Mouse (Mus musculus) adrenal gland, postnatal 4 days (tissue): ENCODE results near the gene Zdhhc11. TPM values are rescaled to one million over a fixed set of nuclear protein-coding genes. Genes with fewer than 3 reads are reported as not detected.
A peak's percentile ranks its signal among the peaks of the same experiment; 100 is the strongest.

Experiments used
- DNase-seq, 2 experiments: peaks; one replicate each; pipeline ENCODE4 v3.0.0; 2021 to 2022; ENCODE audit warnings: low spot score in 2 of 2, mixed read lengths in 2 of 2
- long read RNA-seq, 2 experiments: library from polyadenylated mRNA; stranded (forward); transcript quantifications; one replicate each; pipeline ENCODE4 v2.0.0; 2021
- total RNA-seq, 2 experiments: library from RNA; stranded (reverse); gene quantifications; 2 replicates each; pipeline ENCODE4 v1.2.3; 2021

Gene Zdhhc11
- total RNA-seq: not detected
- long read RNA-seq, experiment 1: 0 reads
- long read RNA-seq, experiment 2: 0 reads

DNA sequence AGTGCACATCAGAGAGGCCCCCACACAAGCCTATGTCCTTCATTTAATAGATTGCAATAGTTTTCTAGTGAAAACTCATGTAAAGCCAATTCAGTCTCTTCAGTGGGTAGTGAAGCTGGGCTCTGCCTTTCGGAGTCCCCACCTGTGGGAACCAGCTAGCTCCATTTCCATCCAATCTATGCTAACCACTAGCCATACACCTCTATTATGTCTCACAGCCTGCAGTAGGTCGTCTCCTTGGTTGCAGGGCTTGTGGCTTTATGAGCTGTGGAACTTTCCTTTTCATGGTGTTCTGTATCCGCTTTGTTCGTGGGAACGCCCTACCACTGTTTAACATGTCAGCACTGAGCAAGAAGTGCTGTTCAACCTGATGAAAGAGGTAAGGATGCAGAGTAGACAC, at the start of gene Zdhhc11:
Gene Zdhhc11 (plus strand): TSS at position 301 of the 400 bp plus-strand sequence.
- no peak for DNase-seq

DNA sequence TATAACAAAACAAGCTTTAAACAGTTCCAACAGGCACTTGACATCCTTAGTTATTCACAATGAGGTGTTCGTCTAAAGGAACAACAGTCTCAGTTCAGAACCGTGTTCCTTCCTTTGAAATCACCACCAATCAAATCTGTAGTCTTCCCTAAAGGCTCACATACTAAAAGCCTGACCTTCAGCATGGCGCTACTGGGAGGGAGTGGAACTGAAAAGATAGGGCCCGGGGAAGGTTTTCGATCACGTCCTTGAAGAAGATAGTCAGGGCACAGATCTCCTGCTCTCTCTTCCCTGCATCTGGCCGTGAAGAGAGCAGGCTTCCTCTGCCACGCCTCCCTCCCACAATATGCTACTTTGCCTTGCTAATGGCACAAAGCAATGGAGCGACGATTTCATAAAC, 31.4 kb upstream of the Zdhhc11 start:
- no peak for DNase-seq

DNA sequence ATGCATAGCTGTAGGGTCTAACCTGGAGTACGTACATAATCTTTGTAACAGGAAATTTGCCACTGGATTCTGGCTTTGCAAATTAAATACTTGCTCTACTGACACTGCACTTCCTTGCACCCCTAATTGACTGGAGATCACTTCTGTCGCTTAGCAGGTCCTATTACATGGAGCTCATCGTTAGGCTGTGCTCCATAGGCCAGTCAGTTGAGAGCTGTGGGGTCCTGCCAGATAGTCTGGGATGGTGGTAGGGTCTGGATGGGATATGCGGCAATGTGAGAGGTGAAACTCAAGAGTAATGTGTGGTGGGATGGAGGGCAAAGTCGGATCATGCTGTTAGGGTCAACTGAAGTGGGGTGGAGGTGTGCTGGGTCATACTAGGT, 26.7 kb upstream of the Zdhhc11 start:
- DNase-seq: no peak

DNA sequence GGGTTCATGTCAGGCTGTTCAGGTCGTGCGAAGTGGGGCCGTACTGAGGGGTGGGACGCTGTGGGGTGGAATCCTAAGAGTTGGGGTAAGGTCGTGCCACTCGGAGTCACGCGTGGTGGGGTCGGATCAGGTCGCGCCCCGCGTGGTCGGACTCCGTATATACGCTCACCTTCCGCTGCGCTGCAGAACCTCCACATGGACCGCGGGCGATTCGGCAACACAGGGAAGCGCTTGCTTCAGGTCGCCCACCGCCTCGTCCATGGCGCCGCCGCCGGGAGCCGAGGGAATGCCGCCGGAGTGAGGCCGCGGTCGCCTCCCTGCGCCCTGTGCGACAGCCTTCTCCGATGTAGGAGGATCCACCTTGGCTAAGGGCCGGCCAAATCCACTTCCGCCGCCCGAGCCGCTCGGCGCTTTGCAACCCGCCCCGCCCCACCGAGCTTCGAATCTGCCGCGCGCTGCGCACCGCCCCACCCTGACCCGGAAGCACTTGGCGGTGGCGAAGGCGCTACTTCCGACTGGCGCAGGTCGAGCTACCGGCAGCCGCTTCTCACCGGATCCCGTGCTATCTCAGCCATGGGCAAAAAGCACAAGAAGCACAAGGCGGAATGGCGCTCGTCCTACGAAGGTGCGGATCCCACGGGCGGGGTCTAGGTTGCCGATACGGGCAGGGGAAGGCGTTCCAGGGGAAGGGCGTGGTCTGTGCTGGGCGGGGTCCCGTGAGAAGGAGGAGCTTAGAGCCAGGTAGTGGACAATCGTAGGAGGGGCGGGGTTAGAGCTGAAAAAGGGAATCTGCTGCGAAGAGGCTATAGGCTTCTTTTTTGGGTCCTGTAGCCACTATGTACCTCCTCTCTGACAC, 26.1 kb upstream of the Zdhhc11 start, which contains the start of the genes Trip13 and Brd9:
Gene Trip13 (minus strand): TSS at position 464 of the 856 bp plus-strand sequence.
Gene Brd9 (plus strand): TSS at position 491 of the 856 bp plus-strand sequence.
- peak; percentile 94 for DNase-seq

DNA sequence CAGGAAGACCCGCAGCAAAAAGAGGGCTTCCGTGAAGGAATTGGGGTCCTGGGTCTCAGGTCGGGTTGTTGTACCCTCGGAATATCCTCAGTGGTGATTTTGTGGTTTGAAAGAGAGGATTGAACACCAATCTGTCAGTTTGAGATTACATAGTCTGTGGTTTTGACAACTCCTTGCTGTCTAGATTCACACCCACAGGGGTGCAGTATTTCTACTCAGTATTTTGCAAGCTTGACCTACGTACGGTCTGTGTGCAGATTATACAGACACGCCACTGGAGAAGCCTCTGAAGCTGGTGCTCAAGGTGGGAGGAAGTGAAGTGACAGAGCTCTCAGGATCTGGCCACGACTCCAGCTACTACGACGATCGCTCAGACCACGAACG, 25.5 kb upstream of the Zdhhc11 start:
- DNase-seq: no peak

DNA sequence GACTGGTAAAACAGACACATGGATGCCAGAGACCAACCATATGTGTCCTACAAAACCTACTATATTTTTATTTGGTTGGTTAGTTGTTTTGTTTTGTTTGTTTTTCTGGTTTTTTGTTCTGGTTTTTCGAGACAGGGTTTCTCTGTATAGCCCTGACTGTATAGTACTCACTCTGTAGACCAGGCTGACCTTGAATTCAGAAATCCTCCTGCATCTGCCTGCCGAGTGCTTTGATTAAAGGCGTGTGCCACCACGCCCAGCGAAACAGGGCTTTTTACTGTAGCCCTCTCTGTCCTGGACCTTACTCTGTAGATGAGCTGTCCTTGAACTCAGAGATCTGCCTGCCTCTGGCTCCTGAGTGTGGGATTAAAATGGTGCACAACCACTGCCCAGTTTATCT, 24.6 kb upstream of the Zdhhc11 start:
- DNase-seq: no peak

DNA sequence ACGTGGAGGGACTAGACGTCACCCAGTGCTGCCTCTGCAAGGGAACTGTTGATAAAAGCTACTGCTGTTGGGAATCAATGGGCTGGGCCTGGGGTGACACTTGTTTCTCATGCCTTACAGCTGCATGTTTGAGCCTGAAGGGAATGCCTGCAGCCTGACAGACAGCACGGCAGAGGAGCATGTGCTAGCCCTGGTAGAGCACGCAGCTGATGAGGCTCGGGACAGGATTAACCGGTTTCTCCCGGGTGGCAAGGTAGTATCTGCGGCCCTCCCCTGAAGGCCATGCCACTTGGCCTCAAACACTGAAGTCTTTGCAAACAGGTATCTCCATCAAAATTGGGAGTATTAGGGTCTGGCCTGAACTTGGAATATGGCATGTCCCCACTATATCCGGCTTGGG, 19.0 kb upstream of the Zdhhc11 start:
- no peak for DNase-seq

DNA sequence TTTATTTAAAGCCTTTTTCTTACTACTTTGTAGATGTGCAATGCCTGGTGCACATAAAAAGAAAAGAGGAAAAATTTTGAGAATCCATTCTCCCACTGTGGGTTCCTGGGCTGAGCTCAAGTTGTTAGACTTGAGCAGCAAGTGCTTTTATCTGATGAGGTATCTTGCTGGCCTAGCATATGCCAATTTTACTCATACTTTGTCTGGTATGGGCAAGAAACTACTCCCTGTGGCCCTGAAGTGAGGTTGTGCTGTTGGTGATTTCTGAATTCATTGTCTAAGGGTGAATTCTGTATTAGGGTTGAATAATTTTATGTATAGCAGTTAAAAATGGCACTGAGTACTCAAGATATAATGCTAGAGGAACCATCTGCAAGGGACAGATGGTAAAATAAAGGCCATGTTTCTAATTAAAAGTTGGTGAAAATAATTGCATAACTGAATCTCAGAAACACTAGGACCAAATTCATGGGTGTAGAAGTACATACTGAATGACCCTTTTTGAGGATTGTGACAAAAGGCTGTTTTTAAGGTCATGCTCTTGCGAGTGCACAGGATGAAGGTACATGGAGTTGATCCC, 10.0 kb upstream of the Zdhhc11 start:
- no peak for DNase-seq

DNA sequence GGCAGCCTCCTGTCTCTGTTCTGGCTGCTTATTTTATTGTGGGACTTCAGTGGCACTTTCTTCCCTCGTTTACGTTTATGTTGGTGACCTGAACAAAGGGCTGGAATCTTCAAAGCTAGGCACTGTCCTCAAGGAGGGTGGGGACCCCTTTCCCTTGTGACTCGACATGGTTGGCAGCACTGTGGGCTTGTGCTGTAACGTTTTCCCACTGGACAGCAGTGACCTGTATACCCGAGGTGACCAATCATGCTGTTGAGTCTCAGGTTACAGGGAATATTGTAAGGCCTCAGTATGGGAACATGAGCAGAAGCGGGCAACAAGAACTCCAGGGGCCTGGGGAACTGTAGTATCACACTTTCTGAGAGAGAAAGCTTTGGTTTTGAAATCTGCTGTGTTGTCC, 9.0 kb upstream of the Zdhhc11 start:
- DNase-seq: no peak

DNA sequence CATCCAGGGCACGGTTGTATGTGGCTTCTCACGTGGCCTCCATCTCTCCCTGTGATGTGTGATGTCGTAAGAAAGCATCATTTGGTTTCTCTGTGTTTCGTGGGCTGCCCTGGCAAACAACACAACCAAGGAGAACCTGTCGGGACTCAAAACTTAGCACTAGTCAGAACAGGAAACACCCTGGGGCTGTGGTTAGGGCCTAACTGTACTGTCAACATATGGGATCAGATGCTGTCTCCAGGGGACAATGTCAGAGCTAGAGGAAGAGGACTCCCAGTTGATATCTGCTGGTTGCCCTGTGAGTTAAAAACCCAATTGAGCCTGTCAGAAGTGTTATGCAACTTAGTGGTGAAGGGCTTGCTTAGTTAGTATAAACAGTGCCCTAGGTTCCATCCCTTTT, 8.1 kb upstream of the Zdhhc11 start:
- DNase-seq: no peak

DNA sequence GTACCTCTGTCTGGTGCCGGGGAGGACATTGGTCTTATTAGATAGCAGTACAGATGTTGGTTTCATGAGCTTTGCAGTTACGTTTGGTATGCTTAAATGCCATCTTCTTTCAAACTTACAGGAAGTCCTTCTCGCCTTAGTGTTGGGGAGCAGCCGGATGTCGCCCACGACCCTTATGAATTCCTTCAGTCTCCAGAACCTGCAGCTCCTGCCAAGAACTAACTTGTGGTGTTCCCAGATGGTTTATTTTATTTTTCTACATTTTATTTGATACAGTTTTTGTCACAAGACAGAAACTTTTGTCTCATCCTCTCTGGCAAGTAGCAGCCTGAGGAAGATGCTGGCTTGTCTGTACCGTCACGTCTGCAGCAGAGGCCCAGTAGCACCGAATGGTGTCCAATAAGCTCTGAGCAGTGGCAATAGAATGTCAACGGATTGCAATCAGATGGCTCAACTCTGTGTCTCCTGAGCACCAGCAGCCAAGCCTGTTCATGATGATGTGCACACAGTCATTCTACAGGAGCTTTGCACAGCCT, 3.5 kb upstream of the Zdhhc11 start:
- DNase-seq: no peak

DNA sequence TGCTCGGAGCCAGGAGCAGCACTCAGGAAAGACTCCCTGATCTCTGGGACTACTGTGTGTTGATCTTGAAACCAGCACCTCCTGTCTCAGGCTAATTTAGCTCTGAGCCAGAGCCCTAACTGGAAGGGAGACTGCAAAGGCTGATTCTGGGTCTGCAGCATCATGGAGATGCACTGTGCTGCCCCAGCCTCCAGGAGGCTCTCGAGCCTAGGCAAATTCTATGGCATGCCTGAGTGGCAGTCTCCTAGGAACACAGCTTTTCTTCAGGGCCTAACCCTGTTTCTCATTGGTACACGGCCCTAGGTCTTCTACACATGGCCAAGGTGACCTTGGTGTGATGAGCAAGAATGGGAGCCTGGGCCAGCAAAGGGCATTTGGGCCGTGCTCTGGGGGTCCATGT, 2.5 kb upstream of the Zdhhc11 start:
- no peak for DNase-seq

DNA sequence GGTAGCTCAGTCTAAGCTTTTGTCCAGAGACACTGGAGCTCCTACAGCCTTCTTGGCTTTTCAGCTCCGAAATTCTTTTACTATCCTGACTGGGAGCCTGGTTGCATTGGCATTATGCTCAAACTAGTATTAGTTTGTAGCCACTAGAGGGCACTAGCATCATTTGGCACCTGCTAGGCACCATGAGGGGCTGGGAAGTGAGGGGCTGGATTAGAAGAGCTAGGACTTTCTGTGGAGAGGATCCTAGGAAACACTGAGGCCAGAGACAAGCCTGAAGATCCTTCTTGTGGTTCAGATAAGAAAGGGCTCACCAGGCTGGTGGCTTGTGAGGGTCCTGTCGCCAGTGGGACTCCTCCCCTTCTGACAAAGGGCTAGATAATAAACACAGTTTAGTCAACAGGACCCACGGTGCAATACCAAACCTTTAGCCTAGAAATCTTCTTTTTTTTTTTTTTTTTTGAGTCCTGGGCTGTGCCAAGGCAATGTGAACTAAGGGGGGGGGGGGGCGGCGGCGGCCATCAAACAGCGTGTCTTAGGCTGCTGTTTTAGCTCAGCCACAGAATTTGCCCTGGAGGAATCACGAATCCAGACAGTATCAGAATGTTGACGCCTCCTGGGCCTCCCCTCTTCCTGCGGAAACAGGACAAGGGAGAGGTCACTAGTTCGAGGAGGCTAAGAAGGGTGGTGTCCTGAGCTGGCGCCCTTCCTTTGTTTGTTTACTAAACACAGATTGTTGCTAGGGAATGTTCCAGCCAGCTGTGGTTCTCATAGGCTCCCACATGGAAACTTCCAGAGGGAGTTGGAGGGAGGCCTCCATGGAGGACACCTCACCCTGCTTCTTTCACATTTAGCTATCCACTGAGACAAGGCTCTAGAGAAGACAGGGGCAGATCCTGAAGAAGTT, 7.1 kb downstream of the Zdhhc11 start:
- peak in 1 of 2 experiments; percentile 20 for DNase-seq

DNA sequence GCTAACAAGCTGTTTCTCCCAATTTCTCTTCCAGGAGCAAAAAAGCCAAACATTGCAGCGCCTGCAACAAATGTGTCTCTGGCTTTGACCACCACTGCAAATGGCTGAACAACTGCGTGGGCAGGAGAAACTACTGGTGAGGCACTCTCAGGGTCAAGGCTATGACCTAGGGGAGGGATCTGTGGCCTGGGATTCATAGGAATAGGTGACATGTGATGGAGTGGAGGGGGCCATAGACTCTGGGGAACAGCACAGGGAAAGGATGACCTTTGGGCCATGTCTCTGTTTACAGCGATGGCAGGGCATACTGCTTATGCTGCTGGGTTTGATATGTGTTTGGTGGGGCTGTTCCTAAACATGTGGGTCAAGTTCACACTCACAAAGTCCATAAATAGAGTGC, 10.9 kb downstream of the Zdhhc11 start:
- no peak for DNase-seq

DNA sequence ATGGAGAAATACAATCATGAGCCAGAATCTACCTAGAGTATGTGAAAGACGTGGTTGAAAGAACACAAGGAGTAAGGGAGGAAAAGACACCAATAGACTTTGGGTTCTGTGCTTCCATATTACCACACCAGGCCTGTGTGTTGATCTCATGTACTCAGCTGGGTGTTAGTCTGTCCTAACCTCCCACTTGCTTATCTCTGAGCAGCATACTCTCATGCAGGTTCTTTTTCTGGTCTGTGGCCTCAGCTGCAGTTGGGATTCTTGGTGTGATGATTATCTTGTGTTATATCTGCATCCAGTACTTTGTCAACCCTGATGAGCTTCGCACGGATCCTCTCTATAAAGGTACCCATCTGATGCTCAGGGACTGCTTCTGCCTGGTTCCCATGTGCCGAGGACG, 13.3 kb downstream of the Zdhhc11 start:
- no peak for DNase-seq

DNA sequence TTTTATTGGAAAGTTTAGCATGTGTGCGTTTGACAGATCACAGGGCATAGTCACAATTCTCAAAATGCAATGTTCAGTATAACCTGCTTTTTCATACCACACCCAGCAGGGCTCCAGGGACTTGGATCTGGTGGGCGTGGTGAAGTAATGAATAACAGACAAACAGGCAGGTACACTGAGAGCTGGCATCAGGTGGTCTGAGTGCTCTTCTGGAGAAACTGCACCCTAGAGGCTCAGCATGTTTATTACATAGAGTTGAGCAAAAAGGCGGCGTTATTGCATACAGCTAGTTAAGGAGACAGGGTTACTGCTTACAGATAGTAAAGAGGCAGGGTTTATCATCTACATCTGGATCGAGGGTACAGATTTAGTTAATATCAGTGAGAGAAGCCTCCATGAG, 26.7 kb downstream of the Zdhhc11 start:
- no peak for DNase-seq

DNA sequence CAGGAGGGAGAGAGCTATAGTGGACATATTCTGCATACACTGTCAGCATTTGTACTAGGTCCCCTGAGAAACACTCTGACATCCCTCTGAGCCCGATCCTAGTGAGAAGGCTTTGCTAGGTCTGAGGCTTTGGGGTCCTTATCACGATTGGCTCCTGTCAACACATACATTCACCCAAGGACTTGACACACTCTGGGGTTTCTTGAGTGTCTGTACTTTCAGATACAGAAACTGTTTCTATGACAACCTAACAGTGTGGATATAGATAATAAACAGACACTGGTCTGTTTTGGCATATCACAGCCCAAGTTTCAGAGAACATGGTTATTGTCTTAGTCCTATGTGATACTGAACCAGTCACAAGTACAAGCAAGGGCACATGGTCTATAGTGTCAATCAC, 27.1 kb downstream of the Zdhhc11 start:
- no peak for DNase-seq

DNA sequence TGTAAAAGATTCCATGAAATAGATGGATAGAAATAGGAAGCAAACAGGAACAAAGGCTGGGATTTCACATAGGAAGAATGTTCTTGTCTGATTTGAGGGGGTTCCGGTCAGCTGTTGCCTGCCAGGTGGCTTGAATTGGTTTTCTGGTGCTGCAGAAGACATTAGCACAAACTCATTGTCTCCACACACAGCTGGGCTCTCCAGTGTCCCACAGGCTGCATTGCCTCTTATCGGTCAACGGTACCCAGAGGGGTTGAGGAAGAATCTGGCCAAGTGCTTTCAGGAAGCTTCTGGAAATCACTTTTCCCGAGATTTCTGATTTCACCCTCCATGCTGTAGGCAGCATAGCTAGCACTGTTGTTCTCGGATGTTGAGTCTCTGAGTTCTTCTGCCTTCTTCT, 27.6 kb downstream of the Zdhhc11 start:
- DNase-seq: no peak

DNA sequence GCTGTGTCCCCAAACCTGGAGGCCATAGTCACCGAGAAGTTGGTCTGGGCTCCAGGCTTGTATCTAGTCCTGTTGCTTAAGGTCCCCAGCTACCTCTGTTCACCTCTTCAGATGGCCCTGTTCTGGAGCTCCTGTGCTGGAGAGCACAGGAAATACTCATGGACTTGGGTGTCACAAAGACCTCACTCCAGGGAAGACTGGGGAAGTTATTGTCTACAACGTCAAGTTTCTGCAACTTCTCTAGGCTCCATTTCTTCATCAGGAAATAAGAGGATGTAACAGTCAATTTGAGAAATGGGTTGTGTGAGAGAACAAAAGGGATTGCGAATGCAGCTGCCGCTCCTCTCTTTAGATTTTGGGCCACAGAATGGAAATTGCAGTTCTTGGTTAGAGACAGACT, 32.8 kb downstream of the Zdhhc11 start:
- no peak for DNase-seq

DNA sequence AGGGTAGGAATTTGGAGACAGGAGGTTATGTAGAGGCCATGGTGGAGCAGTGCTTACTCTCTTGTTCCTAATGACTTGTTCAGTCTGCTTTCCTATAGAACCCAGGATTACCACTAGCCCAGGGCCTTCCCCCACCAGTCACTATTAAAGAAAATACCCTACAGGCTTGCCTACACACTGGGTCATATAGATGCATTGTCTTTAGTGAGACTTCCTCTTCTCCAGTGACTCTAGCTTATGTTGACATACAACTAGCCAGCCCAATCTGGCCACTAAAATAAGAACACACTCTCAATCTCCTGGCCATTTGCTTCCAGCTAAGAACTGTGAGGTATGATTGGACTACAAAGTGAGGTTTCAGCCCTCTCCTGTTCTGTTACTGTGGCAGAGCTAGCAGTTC, 36.9 kb downstream of the Zdhhc11 start:
- DNase-seq: no peak

DNA sequence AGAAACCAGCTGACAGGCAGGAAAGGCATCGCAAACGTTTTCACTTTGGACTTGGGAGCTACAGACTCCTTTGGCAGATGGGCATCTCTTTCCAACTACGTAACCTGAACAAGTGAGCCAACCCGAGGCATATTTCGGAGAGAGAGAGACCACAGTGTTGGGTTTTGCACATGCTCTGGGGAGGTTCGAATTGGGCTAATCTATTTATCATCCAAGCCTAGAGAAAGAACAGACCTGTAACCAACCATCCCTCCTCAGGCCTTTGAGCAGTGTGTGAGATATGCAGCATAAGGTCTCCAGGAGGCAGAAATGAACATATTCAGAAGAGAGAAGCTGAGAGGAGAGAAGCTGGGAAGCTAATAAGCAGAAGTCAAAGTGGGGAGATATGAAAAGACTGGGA, 37.3 kb downstream of the Zdhhc11 start:
- DNase-seq: no peak
